Mouse (Mus musculus): ENCODE data around the gene Herc3.

GRCm38 (mm10) chr6:58934144-58934543 lies 102.9 kb downstream of the Herc3 start:
- TF ChIP-seq EP300 (IDR thresholded peaks at IDR 0.05; ENCODE audit: low read depth) = no peak
- no peak for TF ChIP-seq CTCF (IDR thresholded peaks at IDR 0.05; ENCODE audit: low read depth)
